Mouse (Mus musculus) adipocyte (in vitro differentiated cells): Measurements from ENCODE around the gene Mrpl44.

Experiments used
- DNase-seq: peaks from one replicate; pipeline ENCODE4 v3.0.0-alpha.2; 2016; ENCODE audit warnings: low spot score

The Mrpl44 gene

GRCm38 (mm10) chr1:79762282-79763250 lies 13.3 kb upstream of the Mrpl44 start:
- DNase-seq, result no peak

- DNase-seq, result no peak
Measured at GRCm38 (mm10) chr1:79764031-79764430, 11.8 kb upstream of the Mrpl44 start.

GRCm38 (mm10) chr1:79764483-79764882 lies 11.3 kb upstream of the Mrpl44 start:
- no peak for DNase-seq

GRCm38 (mm10) chr1:79768231-79768630 lies 7.6 kb upstream of the Mrpl44 start:
- no peak for DNase-seq

GRCm38 (mm10) chr1:79774164-79774780 lies 1.5 kb upstream of the Mrpl44 start:
- DNase-seq, result no peak

GRCm38 (mm10) chr1:79778011-79778410 lies 2.2 kb downstream of the Mrpl44 start:
- no peak for DNase-seq

- no peak for DNase-seq
Measured at GRCm38 (mm10) chr1:79782433-79782832, 6.6 kb downstream of the Mrpl44 start.

GRCm38 (mm10) chr1:79786267-79786927 lies 10.6 kb downstream of the Mrpl44 start:
- peak; percentile 47 for DNase-seq

GRCm38 (mm10) chr1:79797084-79797483 lies 21.3 kb downstream of the Mrpl44 start:
- no peak for DNase-seq

- no peak for DNase-seq
Measured at GRCm38 (mm10) chr1:79802858-79803427, 27.1 kb downstream of the Mrpl44 start.

GRCm38 (mm10) chr1:79803614-79804013 lies 27.8 kb downstream of the Mrpl44 start:
- no peak for DNase-seq

GRCm38 (mm10) chr1:79806865-79807264 lies 31.0 kb downstream of the Mrpl44 start:
- DNase-seq, result no peak

- no peak for DNase-seq
Measured at GRCm38 (mm10) chr1:79809447-79809846, 33.6 kb downstream of the Mrpl44 start.

- DNase-seq, result no peak
Measured at GRCm38 (mm10) chr1:79815446-79815845, 39.6 kb downstream of the Mrpl44 start.

- no peak for DNase-seq
Measured at GRCm38 (mm10) chr1:79819296-79819879, 43.6 kb downstream of the Mrpl44 start.

- peak; percentile 58 for DNase-seq
Measured at GRCm38 (mm10) chr1:79822806-79823525, 47.1 kb downstream of the Mrpl44 start.

- no peak for DNase-seq
Measured at GRCm38 (mm10) chr1:79823951-79824633, 48.3 kb downstream of the Mrpl44 start.
